Mouse (Mus musculus) limb, embryonic 11.5 days (tissue): ENCODE measurements around the gene Olfr93. TPM values are rescaled to one million over a fixed set of nuclear protein-coding genes. Genes with fewer than 3 reads are reported as not detected.
"Not testable (repeated sequence)": the region's sequence is repeated elsewhere in the genome, so short reads cannot be mapped to it uniquely, and the experiment has no call there.

Experiments
- ATAC-seq: fragments of 200-750 bp; cut with Nextera tagmentation; 2 replicates; pipeline ENCODE4 v1.8.0; 2017; ENCODE audit warnings: low read depth; ENCODE audit not compliant: insufficient number of reproducible peaks, low FRiP score, low TSS enrichment
- DNase-seq: peaks from one replicate; pipeline ENCODE4 v3.0.0-alpha.2; 2015; ENCODE audit warnings: low spot score
- H3K27ac ChIP-seq: fragments of 300-500 bp; sonication (generic); replicated peaks from 2 replicates; pipeline ENCODE4 v1.5.1; 2014; ENCODE audit warnings: low read depth, mild to moderate bottlenecking, low read length
- H3K27me3 ChIP-seq: fragments of 300-500 bp; sonication (generic); 2 replicates; pipeline ENCODE4 v1.6.1; 2014; ENCODE audit warnings: mild to moderate bottlenecking, low read length, mixed read lengths; ENCODE audit not compliant: control insufficient read depth, insufficient read depth
- H3K36me3 ChIP-seq: fragments of 300-500 bp; sonication (generic); 2 replicates; pipeline ENCODE4 v1.6.1; 2014; ENCODE audit warnings: mild to moderate bottlenecking, low read length, moderate library complexity, mixed read lengths; ENCODE audit not compliant: control insufficient read depth, insufficient read depth
- H3K4me1 ChIP-seq: fragments of 300-500 bp; sonication (generic); 2 replicates; pipeline ENCODE4 v1.6.1; 2014; ENCODE audit warnings: low read length, mixed read lengths; ENCODE audit not compliant: control insufficient read depth, insufficient read depth
- H3K4me2 ChIP-seq: fragments of 300-500 bp; sonication (generic); 2 replicates; pipeline ENCODE4 v1.6.1; 2014; ENCODE audit warnings: low read depth, mild to moderate bottlenecking, moderate library complexity; ENCODE audit not compliant: severe bottlenecking
- H3K4me3 ChIP-seq: fragments of 300-500 bp; sonication (generic); 2 replicates; pipeline ENCODE4 v1.5.1; 2014; ENCODE audit warnings: low read depth, low read length
- H3K9ac ChIP-seq: fragments of 300-500 bp; sonication (generic); 2 replicates; pipeline ENCODE4 v1.6.1; 2014; ENCODE audit warnings: mild to moderate bottlenecking, low read length
- H3K9me3 ChIP-seq: fragments of 300-500 bp; sonication (generic); 2 replicates; pipeline ENCODE4 v1.6.1; 2016; ENCODE audit warnings: low read length; ENCODE audit not compliant: control insufficient read depth
- WGBS: fragments of 180-500 bp; shearing (Covaris S2); extraction: QIAGEN DNeasy Blood & Tissue Kit; methylation state at CpG from one replicate; pipeline ENCODE4 v1.1.7; 2014; 5-methylcytosine and 5-hydroxymethylcytosine counted together
- polyA plus RNA-seq: library from polyadenylated mRNA; unstranded; fragments of >200 nt; fragmentation: Nextera tagmentation; extraction: Ambion mirVana; gene quantifications from 2 replicates; pipeline ENCODE4 v1.2.1, GENCODE M21; 2014

Olfr93 gene
- polyA plus RNA-seq, 1 experiment from 2014 or later, result not detected

- DNase-seq, result no peak
- WGBS, result 49% methylated on average over 2 of the region's 2 CpGs
- no peaks in the 10 kb centered on the region for H3K4me1 ChIP-seq
These were observed 29.4 kb upstream of the Olfr93 start for GRCm38 (mm10) chr17:37190711-37191110.

GRCm38 (mm10) chr17:37185474-37185873, 24.2 kb upstream of the Olfr93 start:
- H3K4me3 ChIP-seq, result no peak overlapping the region
- DNase-seq (no peak), ATAC-seq (no peak)
- no peaks in the 10 kb centered on the region for H3K9me3 ChIP-seq
- 45% methylated on average over 6 of the region's 6 CpGs for WGBS
- no peak overlapping the region for H3K27ac ChIP-seq
- H3K4me2 ChIP-seq, result no peak overlapping the region
- no peaks in the 10 kb centered on the region for H3K36me3 ChIP-seq
- H3K9ac ChIP-seq, result no peak overlapping the region
- H3K27me3 ChIP-seq, result no peaks in the 10 kb centered on the region
- H3K4me1 ChIP-seq, result no peaks in the 10 kb centered on the region

More at GRCm38 (mm10) chr17:37190711-37191110, 29.4 kb upstream of the Olfr93 start:
- no peak overlapping the region for H3K9ac ChIP-seq
- no peak overlapping the region for H3K27ac ChIP-seq
- H3K27me3 ChIP-seq, result no peaks in the 10 kb centered on the region
- H3K36me3 ChIP-seq, result no peaks in the 10 kb centered on the region
- H3K4me3 ChIP-seq, result no peak overlapping the region
- no peak for ATAC-seq
- H3K9me3 ChIP-seq, result no peaks in the 10 kb centered on the region
- H3K4me2 ChIP-seq, result no peak overlapping the region

- ATAC-seq, DNase-seq, H3K4me2 ChIP-seq, H3K9ac ChIP-seq, H3K9me3 ChIP-seq, H3K27ac ChIP-seq, H3K27me3 ChIP-seq, H3K4me3 ChIP-seq, H3K36me3 ChIP-seq, H3K4me1 ChIP-seq: not testable (repeated sequence)
- 81% methylated on average over 4 of the region's 4 CpGs for WGBS
These were observed 29.9 kb downstream of the Olfr93 start for GRCm38 (mm10) chr17:37131366-37131765.

GRCm38 (mm10) chr17:37119988-37120387, 41.3 kb downstream of the Olfr93 start, which contains the start of gene Olfr92:
Gene Olfr92 (minus strand): TSS chr17:37120088.
- Histone ChIP-seq H3K9ac (no peak within 1 kb of the TSS), H3K36me3 (no peaks in the 10 kb centered on the region), H3K27ac (no peak within 1 kb of the TSS), H3K4me2 (no peak within 1 kb of the TSS), H3K4me3 (no peak within 1 kb of the TSS), H3K4me1 (no peaks in the 10 kb centered on the region), H3K9me3 (no peaks in the 10 kb centered on the region), H3K27me3 (no peaks in the 10 kb centered on the region)
- no peak for DNase-seq
- no peak for ATAC-seq
- 92% methylated on average over 2 of the region's 2 CpGs for WGBS

GRCm38 (mm10) chr17:37098178-37098577, 63.1 kb downstream of the Olfr93 start, which contains the start of gene Olfr91:
Gene Olfr91 (minus strand): TSS chr17:37098278.
- Histone ChIP-seq H3K4me1 (no peaks in the 10 kb centered on the region), H3K27me3 (no peaks in the 10 kb centered on the region), H3K4me2 (no peak within 1 kb of the TSS), H3K27ac (no peak within 1 kb of the TSS), H3K4me3 (no peak within 1 kb of the TSS), H3K9me3 (no peaks in the 10 kb centered on the region), H3K9ac (no peak within 1 kb of the TSS), H3K36me3 (no peaks in the 10 kb centered on the region)
- ATAC-seq (no peak), DNase-seq (no peak)
- WGBS, result 89% methylated on average over 1 of the region's 1 CpGs

- no peak overlapping the region for H3K4me2 ChIP-seq
- no peak overlapping the region for H3K4me3 ChIP-seq
- H3K4me1 ChIP-seq, result no peaks in the 10 kb centered on the region
- no peak overlapping the region for H3K9ac ChIP-seq
- H3K27ac ChIP-seq, result no peak overlapping the region
- WGBS, result 87% methylated on average over 5 of the region's 5 CpGs
- DNase-seq, result no peak
- H3K36me3 ChIP-seq, result no peaks in the 10 kb centered on the region
- ATAC-seq, result no peak
- H3K9me3 ChIP-seq, result no peaks in the 10 kb centered on the region
- H3K27me3 ChIP-seq, result no peaks in the 10 kb centered on the region
These were observed 68.0 kb downstream of the Olfr93 start for GRCm38 (mm10) chr17:37093289-37093688.

- no peaks in the 10 kb centered on the region for H3K27me3 ChIP-seq
- H3K4me2 ChIP-seq, result no peak overlapping the region
- H3K4me1 ChIP-seq, result no peaks in the 10 kb centered on the region
- no peak for DNase-seq
- H3K9me3 ChIP-seq, result no peaks in the 10 kb centered on the region
- no peaks in the 10 kb centered on the region for H3K36me3 ChIP-seq
- WGBS, result 83% methylated on average over 1 of the region's 1 CpGs
- H3K27ac ChIP-seq, result no peak overlapping the region
- no peak for ATAC-seq
- no peak overlapping the region for H3K9ac ChIP-seq
- no peak overlapping the region for H3K4me3 ChIP-seq
These were observed 69.1 kb downstream of the Olfr93 start for GRCm38 (mm10) chr17:37092198-37092597.

Other genes with a start within 250 kb of the Olfr93 start
- gene Rnf39, start 218.6 kb downstream of the Olfr93 start, polyA plus RNA-seq, result 0.31 and 0.45 TPM in 2 replicates
- gene Ppp1r11, start 209.8 kb downstream of the Olfr93 start, polyA plus RNA-seq, result 142 and 147 TPM in 2 replicates
- 118 and 119 TPM in 2 replicates for gene Znrd1, start 202.9 kb downstream of the Olfr93 start, polyA plus RNA-seq
- gene Znrd1as, start 202.9 kb downstream of the Olfr93 start, polyA plus RNA-seq, result 7.8 and 8.7 TPM in 2 replicates
- gene 2410137M14Rik, start 180.3 kb downstream of the Olfr93 start, polyA plus RNA-seq, result not detected in 2 replicates
- gene H2-M5, start 172.0 kb downstream of the Olfr93 start, polyA plus RNA-seq, result 0.49 and 0.65 TPM in 2 replicates
- 101 and 106 TPM in 2 replicates for gene Zfp57, start 160.3 kb downstream of the Olfr93 start, polyA plus RNA-seq
- gene Mog, start 138.1 kb downstream of the Olfr93 start, polyA plus RNA-seq, result 0.25 and 0.26 TPM in 2 replicates
- 7.9 and 9.7 TPM in 2 replicates for gene Gabbr1, start 115.5 kb downstream of the Olfr93 start, polyA plus RNA-seq
- 0.09 TPM in 1 of 2 replicates, not detected in the other for gene Olfr90, start 73.0 kb downstream of the Olfr93 start, polyA plus RNA-seq
- 0.14 TPM in 1 of 2 replicates, not detected in the other for gene Olfr91, start 63.2 kb downstream of the Olfr93 start, polyA plus RNA-seq
- not detected in 2 replicates for gene Olfr92, start 41.4 kb downstream of the Olfr93 start, polyA plus RNA-seq
- not detected in 2 replicates for gene Ubd, start 32.4 kb upstream of the Olfr93 start, polyA plus RNA-seq
- gene Olfr94, start 39.5 kb upstream of the Olfr93 start, polyA plus RNA-seq, result not detected in 2 replicates
- not detected in 2 replicates for gene Olfr95, start 51.6 kb upstream of the Olfr93 start, polyA plus RNA-seq
- not detected in 2 replicates for gene Olfr96, start 58.7 kb upstream of the Olfr93 start, polyA plus RNA-seq
- not detected in 2 replicates for gene Olfr97, start 75.8 kb upstream of the Olfr93 start, polyA plus RNA-seq
- gene Olfr98, start 102.3 kb upstream of the Olfr93 start, polyA plus RNA-seq, result not detected in 2 replicates
- gene H2-M3, start 108.7 kb upstream of the Olfr93 start, polyA plus RNA-seq, result 0.95 and 1.3 TPM in 2 replicates
- gene Olfr99, start 122.0 kb upstream of the Olfr93 start, polyA plus RNA-seq, result not detected in 2 replicates
- gene Olfr101, start 142.8 kb upstream of the Olfr93 start, polyA plus RNA-seq, result not detected in 2 replicates
- not detected in 2 replicates for gene Olfr102, start 155.6 kb upstream of the Olfr93 start, polyA plus RNA-seq
- not detected in 2 replicates for gene Olfr103, start 178.2 kb upstream of the Olfr93 start, polyA plus RNA-seq
- not detected in 2 replicates for gene Olfr104-ps, start 198.1 kb upstream of the Olfr93 start, polyA plus RNA-seq
- not detected in 2 replicates for gene Olfr105-ps, start 217.5 kb upstream of the Olfr93 start, polyA plus RNA-seq
- not detected in 2 replicates for gene Olfr106-ps, start 228.9 kb upstream of the Olfr93 start, polyA plus RNA-seq
- gene Olfr107, start 237.7 kb upstream of the Olfr93 start, polyA plus RNA-seq, result not detected in 2 replicates